Mouse (Mus musculus): ENCODE data around the gene Sugct. TPM values are rescaled to one million over a fixed set of nuclear protein-coding genes. Genes with fewer than 3 reads are reported as not detected.
A peak's percentile ranks its signal among the peaks of the same experiment; 100 is the strongest.

Sugct gene
- polyA plus RNA-seq, 1 experiment from 2014 or later: 17.3 TPM

DNA sequence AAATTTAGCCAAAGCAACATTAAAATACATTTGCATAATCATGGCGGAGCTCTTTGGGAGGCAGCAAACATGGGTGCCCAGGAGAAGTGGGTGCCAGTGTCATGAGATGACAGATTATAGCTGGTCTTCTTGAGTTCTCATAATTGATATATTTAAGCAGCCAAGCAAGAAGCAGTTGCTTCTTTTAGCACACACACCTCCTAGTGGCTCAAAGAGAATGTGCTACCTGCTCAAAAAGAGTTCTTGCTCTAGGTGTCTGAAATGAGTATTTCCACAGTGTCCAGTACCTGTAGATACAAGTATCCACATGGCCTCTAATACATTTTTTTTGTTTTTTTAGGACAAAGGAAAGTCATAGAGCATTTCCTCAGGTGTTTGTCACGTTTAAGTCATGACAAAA is 655.6 kb downstream of the Sugct start:
- no peaks in the 10 kb centered on the region for H3K9me3 ChIP-seq (ENCODE audit: control insufficient read depth)
- TF ChIP-seq CTCF (IDR thresholded peaks at IDR 0.05; ENCODE audit: low read depth): peak; percentile 19; the same call in 1 of the 2 replicates
- no peaks in the 10 kb centered on the region for H3K27me3 ChIP-seq (replicated peaks; ENCODE audit: control insufficient read depth, insufficient read depth, low read length)
- no peak overlapping the region for H3K27ac ChIP-seq (ENCODE audit: low read depth, low read length)
- no peaks in the 10 kb centered on the region for H3K4me1 ChIP-seq (replicated peaks; ENCODE audit: control insufficient read depth, insufficient read depth, low read length)
- H3K36me3 ChIP-seq (ENCODE audit: control insufficient read depth, insufficient read depth): no peaks in the 10 kb centered on the region
- no peak overlapping the region for H3K4me3 ChIP-seq (ENCODE audit: low read depth, low read length)
- no peak overlapping the region for H3K9ac ChIP-seq (ENCODE audit: low read depth, low read length)
- 74% methylated on average over 2 of the region's 2 CpGs for WGBS
- no peak overlapping the region for H3K4me2 ChIP-seq (replicated peaks; ENCODE audit: low read depth)
- ATAC-seq: no peak

DNA sequence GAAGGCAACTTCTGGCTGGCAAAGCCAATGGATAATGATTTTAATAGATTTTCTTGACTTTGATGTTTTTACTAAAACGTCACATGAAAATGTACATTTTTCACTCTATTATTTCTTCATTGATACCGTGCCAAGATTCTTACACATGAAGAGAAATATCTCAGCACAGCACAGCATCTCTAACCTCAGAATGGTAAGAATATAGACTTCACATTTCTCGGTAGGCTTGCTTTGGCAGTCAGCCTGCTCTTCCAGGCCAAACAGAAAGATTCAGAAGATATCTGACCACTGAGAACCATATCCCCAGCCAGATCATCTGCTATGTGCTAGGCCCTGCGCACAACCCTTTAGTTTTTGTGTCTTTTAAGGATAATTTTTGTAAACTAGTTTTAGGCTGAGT is 657.0 kb downstream of the Sugct start:
- 77% methylated on average over 4 of the region's 4 CpGs for WGBS
- H3K4me3 ChIP-seq (ENCODE audit: low read depth, low read length): no peak overlapping the region
- ATAC-seq: no peak
- H3K9ac ChIP-seq (ENCODE audit: low read depth, low read length): no peak overlapping the region
- no peaks in the 10 kb centered on the region for H3K36me3 ChIP-seq (ENCODE audit: control insufficient read depth, insufficient read depth)
- no peak overlapping the region for H3K27ac ChIP-seq (ENCODE audit: low read depth, low read length)
- no peaks in the 10 kb centered on the region for H3K4me1 ChIP-seq (replicated peaks; ENCODE audit: control insufficient read depth, insufficient read depth, low read length)
- H3K27me3 ChIP-seq (replicated peaks; ENCODE audit: control insufficient read depth, insufficient read depth, low read length): no peaks in the 10 kb centered on the region
- H3K4me2 ChIP-seq (replicated peaks; ENCODE audit: low read depth): no peak overlapping the region
- TF ChIP-seq CTCF (IDR thresholded peaks at IDR 0.05; ENCODE audit: low read depth): no peak
- no peaks in the 10 kb centered on the region for H3K9me3 ChIP-seq (ENCODE audit: control insufficient read depth)

DNA sequence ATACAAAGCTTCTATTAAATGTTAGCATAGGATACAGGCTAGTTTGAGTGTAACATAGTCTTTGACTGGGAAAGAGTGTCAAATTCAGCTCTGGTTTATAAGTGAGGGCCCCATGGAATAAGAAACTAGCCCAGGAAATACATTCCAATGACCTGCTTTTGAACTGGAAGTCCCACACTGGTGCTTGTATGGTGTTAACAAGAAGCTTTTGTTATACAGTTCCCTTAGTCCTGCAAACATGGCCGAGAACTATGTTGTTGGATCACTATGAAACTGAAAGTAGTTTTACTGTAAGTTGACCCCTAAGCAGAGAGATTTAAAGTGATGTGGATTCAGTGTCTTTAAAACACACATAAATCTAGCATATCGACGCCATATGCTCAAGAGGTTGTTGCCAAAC is 657.5 kb downstream of the Sugct start:
- H3K9ac ChIP-seq (ENCODE audit: low read depth, low read length): no peak overlapping the region
- H3K27ac ChIP-seq (ENCODE audit: low read depth, low read length): no peak overlapping the region
- H3K4me1 ChIP-seq (replicated peaks; ENCODE audit: control insufficient read depth, insufficient read depth, low read length): no peaks in the 10 kb centered on the region
- no peaks in the 10 kb centered on the region for H3K9me3 ChIP-seq (ENCODE audit: control insufficient read depth)
- 62% methylated on average over 3 of the region's 3 CpGs for WGBS
- no peaks in the 10 kb centered on the region for H3K36me3 ChIP-seq (ENCODE audit: control insufficient read depth, insufficient read depth)
- ATAC-seq: no peak
- no peaks in the 10 kb centered on the region for H3K27me3 ChIP-seq (replicated peaks; ENCODE audit: control insufficient read depth, insufficient read depth, low read length)
- no peak overlapping the region for H3K4me3 ChIP-seq (ENCODE audit: low read depth, low read length)
- H3K4me2 ChIP-seq (replicated peaks; ENCODE audit: low read depth): no peak overlapping the region
- TF ChIP-seq CTCF (IDR thresholded peaks at IDR 0.05; ENCODE audit: low read depth): no peak

DNA sequence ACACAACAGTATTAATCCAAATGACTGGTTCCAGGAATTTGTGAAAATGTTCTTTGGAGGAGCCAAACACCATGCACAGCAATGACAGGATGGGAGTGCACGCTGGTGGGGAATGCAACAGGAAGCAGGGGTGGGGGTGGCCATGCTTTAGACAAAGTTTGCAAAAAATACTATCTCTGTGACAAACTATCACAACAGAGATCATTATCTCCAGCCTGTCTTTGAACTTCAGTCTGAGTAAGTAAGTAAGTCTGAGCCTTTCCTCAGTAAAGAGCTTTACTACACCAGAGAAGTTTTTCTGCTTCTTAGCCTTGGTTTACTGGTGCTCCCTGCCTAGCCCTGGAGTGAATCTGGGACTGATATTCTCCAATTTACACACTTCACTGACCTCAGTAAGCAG is 664.6 kb downstream of the Sugct start:
- no peak overlapping the region for H3K4me2 ChIP-seq (replicated peaks; ENCODE audit: low read depth)
- no peaks in the 10 kb centered on the region for H3K27me3 ChIP-seq (replicated peaks; ENCODE audit: control insufficient read depth, insufficient read depth, low read length)
- 65% methylated on average over 1 of the region's 1 CpGs for WGBS
- no peaks in the 10 kb centered on the region for H3K36me3 ChIP-seq (ENCODE audit: control insufficient read depth, insufficient read depth)
- H3K9me3 ChIP-seq (ENCODE audit: control insufficient read depth): no peaks in the 10 kb centered on the region
- H3K4me3 ChIP-seq (ENCODE audit: low read depth, low read length): no peak overlapping the region
- TF ChIP-seq CTCF (IDR thresholded peaks at IDR 0.05; ENCODE audit: low read depth): no peak
- no peaks in the 10 kb centered on the region for H3K4me1 ChIP-seq (replicated peaks; ENCODE audit: control insufficient read depth, insufficient read depth, low read length)
- no peak overlapping the region for H3K27ac ChIP-seq (ENCODE audit: low read depth, low read length)
- H3K9ac ChIP-seq (ENCODE audit: low read depth, low read length): no peak overlapping the region
- no peak for ATAC-seq

DNA sequence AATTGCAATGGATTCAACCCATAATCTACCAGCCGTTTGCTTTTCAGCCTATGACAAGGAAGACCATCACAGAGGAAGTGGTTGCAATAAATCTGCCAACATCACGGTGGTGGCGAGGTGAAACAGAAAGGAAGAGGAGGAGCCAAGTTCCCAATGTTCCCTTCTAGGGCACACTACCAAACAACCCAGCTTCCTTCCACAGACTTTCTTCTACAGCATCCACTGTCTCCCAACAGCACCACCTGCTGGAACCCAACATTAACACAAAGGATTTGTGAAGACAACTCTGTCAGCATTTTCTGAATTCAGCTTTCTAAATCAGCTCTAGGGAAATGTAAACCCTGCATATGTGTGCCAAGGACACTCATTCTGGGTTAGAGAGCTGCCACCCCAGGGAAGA is 666.8 kb downstream of the Sugct start:
- Histone ChIP-seq H3K36me3 (ENCODE audit: control insufficient read depth, insufficient read depth) (no peaks in the 10 kb centered on the region), H3K9me3 (ENCODE audit: control insufficient read depth) (no peaks in the 10 kb centered on the region), H3K27ac (ENCODE audit: low read depth, low read length) (no peak overlapping the region), H3K4me2 (replicated peaks; ENCODE audit: low read depth) (no peak overlapping the region), H3K9ac (ENCODE audit: low read depth, low read length) (no peak overlapping the region), H3K4me3 (ENCODE audit: low read depth, low read length) (no peak overlapping the region), H3K4me1 (replicated peaks; ENCODE audit: control insufficient read depth, insufficient read depth, low read length) (no peaks in the 10 kb centered on the region), H3K27me3 (replicated peaks; ENCODE audit: control insufficient read depth, insufficient read depth, low read length) (no peaks in the 10 kb centered on the region)
- no peak for ATAC-seq
- WGBS: 38% methylated on average over 3 of the region's 3 CpGs
- peak; percentile 76 for TF ChIP-seq CTCF (IDR thresholded peaks at IDR 0.05; ENCODE audit: low read depth)

DNA sequence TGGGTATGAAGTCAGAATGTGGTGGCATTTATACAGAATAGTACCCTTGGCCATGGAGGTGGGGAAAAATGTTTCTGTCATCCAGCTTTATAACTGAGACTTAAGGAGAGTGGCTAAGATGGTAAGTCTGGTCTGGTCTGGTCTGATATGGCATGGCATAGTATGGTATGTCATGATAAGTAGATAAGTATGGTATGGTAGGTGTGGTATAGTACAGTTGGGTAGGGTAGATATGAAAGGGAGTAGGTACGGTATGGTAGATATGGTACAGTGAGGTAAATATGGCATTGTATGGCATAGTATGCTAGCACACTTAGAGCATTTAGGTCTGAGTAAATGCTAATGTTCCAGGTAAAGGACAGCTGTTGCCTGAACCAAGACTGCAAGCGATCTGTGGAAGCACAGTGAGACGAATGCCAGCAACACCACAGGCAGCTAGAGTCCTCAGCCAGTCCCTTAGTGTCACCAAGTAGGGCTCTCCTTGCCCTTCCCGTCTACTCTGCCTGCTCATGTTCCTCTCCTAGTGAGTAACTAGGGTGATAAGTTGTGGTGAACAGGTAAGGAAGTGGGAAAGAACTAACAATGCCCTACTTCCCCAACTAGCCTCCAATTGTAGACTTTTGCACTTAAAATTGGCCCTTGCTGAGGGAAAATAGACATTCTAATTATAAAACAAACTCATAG is 667.4 kb downstream of the Sugct start:
- no peak for TF ChIP-seq CTCF (IDR thresholded peaks at IDR 0.05; ENCODE audit: low read depth)
- H3K27ac ChIP-seq (ENCODE audit: low read depth, low read length): no peak overlapping the region
- H3K27me3 ChIP-seq (replicated peaks; ENCODE audit: control insufficient read depth, insufficient read depth, low read length): no peaks in the 10 kb centered on the region
- H3K4me1 ChIP-seq (replicated peaks; ENCODE audit: control insufficient read depth, insufficient read depth, low read length): no peaks in the 10 kb centered on the region
- H3K36me3 ChIP-seq (ENCODE audit: control insufficient read depth, insufficient read depth): no peaks in the 10 kb centered on the region
- WGBS: 88% methylated on average over 4 of the region's 4 CpGs
- H3K9ac ChIP-seq (ENCODE audit: low read depth, low read length): no peak overlapping the region
- no peaks in the 10 kb centered on the region for H3K9me3 ChIP-seq (ENCODE audit: control insufficient read depth)
- H3K4me3 ChIP-seq (ENCODE audit: low read depth, low read length): no peak overlapping the region
- ATAC-seq: no peak
- no peak overlapping the region for H3K4me2 ChIP-seq (replicated peaks; ENCODE audit: low read depth)

DNA sequence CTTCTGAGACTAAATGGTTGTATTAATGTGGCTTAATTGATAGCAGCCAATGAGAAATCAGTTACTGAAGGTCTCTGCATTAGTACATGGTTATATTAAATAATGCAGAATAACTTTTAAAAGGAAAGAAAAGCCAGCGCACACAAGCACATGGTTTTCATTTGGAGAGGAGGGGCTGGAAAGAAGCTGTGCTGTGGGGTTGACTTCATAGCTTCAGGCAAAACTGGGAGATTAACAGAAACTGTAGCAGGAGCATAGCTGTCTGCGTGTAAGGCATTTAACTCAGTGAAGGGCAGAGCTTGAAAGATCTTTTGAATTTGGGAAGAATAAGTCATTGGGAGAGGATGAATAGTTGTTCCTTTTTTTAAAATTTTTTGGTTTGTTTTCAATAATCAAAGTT is 668.4 kb downstream of the Sugct start:
- Histone ChIP-seq H3K9me3 (ENCODE audit: control insufficient read depth) (no peaks in the 10 kb centered on the region), H3K27ac (ENCODE audit: low read depth, low read length) (no peak overlapping the region), H3K4me3 (ENCODE audit: low read depth, low read length) (no peak overlapping the region), H3K4me2 (replicated peaks; ENCODE audit: low read depth) (no peak overlapping the region), H3K9ac (ENCODE audit: low read depth, low read length) (no peak overlapping the region), H3K27me3 (replicated peaks; ENCODE audit: control insufficient read depth, insufficient read depth, low read length) (no peaks in the 10 kb centered on the region), H3K36me3 (ENCODE audit: control insufficient read depth, insufficient read depth) (no peaks in the 10 kb centered on the region), H3K4me1 (replicated peaks; ENCODE audit: control insufficient read depth, insufficient read depth, low read length) (no peaks in the 10 kb centered on the region)
- TF ChIP-seq CTCF (IDR thresholded peaks at IDR 0.05; ENCODE audit: low read depth): no peak
- 94% methylated on average over 2 of the region's 2 CpGs for WGBS
- ATAC-seq: no peak
